Mouse (Mus musculus) liver, embryonic 13.5 days (tissue): ENCODE results near the gene Gm48552. TPM values are rescaled to one million over a fixed set of nuclear protein-coding genes. Genes with fewer than 3 reads are reported as not detected.

ENCODE experiments used
- ATAC-seq: fragments of 200-750 bp; cut with Nextera tagmentation; 2 replicates; pipeline ENCODE4 v1.8.0; 2017; ENCODE audit warnings: low read depth, mild to moderate bottlenecking, moderate number of reproducible peaks, moderate library complexity
- DNase-seq: peaks from one replicate; pipeline ENCODE4 v3.0.0; 2022
- H3K27ac ChIP-seq: fragments of 300-500 bp; sonication (generic); 2 replicates; pipeline ENCODE4 v1.5.1; 2015; ENCODE audit warnings: moderate library complexity, mild to moderate bottlenecking, inconsistent platforms
- H3K27me3 ChIP-seq: fragments of 300-500 bp; sonication (generic); 2 replicates; pipeline ENCODE4 v1.6.1; 2015; ENCODE audit warnings: mild to moderate bottlenecking, inconsistent platforms
- H3K36me3 ChIP-seq: fragments of 300-500 bp; sonication (generic); 2 replicates; pipeline ENCODE4 v1.6.1; 2015; ENCODE audit warnings: mild to moderate bottlenecking, inconsistent platforms
- H3K4me1 ChIP-seq: fragments of 300-500 bp; sonication (generic); replicated peaks from 2 replicates; pipeline ENCODE4 v1.6.1; 2015; ENCODE audit warnings: inconsistent platforms
- H3K4me2 ChIP-seq: fragments of 300-500 bp; sonication (generic); 2 replicates; pipeline ENCODE4 v1.6.1; 2015; ENCODE audit warnings: inconsistent platforms, mild to moderate bottlenecking, moderate library complexity
- H3K4me3 ChIP-seq: fragments of 300-500 bp; sonication (generic); replicated peaks from 2 replicates; pipeline ENCODE4 v1.5.1; 2015; ENCODE audit warnings: mild to moderate bottlenecking, inconsistent platforms
- H3K9ac ChIP-seq: fragments of 300-500 bp; sonication (generic); 2 replicates; pipeline ENCODE4 v1.6.1; 2015; ENCODE audit warnings: mild to moderate bottlenecking, inconsistent platforms
- H3K9me3 ChIP-seq: fragments of 300-500 bp; sonication (generic); replicated peaks from 2 replicates; pipeline ENCODE4 v1.6.1; 2016; ENCODE audit warnings: inconsistent platforms
- WGBS: fragments of 180-500 bp; shearing (Covaris S2); methylation state at CpG from one replicate; pipeline ENCODE4 v1.1.7; 2015; ENCODE audit not compliant: insufficient replicate concordance; 5-methylcytosine and 5-hydroxymethylcytosine counted together
- polyA plus RNA-seq: library from polyadenylated mRNA; unstranded; fragments of >200 nt; fragmentation: Nextera tagmentation; extraction: Ambion mirVana; gene quantifications from 2 replicates; pipeline ENCODE4 v1.2.1, GENCODE M21; 2015

Gm48552 gene
- polyA plus RNA-seq, 1 experiment from 2014 or later = 0.93 TPM

GRCm38 (mm10) chr10:81423476-81424245, 34.9 kb downstream of the Gm48552 start:
- H3K27ac ChIP-seq = peak overlapping the region; percentile 43; the same call in 1 of the 2 replicates
- H3K4me1 ChIP-seq = peaks cover 47% of the 10 kb centered on the region
- H3K4me2 ChIP-seq = no peak overlapping the region
- DNase-seq = no peak
- H3K4me3 ChIP-seq = no peak overlapping the region
- H3K36me3 ChIP-seq = no peaks in the 10 kb centered on the region
- H3K9ac ChIP-seq = no peak overlapping the region
- ATAC-seq = no peak
- WGBS = 38% methylated on average over 4 of the region's 4 CpGs
- H3K27me3 ChIP-seq = peaks cover 76% of the 10 kb centered on the region
- no peaks in the 10 kb centered on the region for H3K9me3 ChIP-seq

GRCm38 (mm10) chr10:81424246-81425051, 35.6 kb downstream of the Gm48552 start:
- DNase-seq (no peak), ATAC-seq (no peak)
- no peaks in the 10 kb centered on the region for H3K9me3 ChIP-seq
- peaks cover 84% of the 10 kb centered on the region for H3K27me3 ChIP-seq
- 0 out of 2 replicates have a peak overlapping the region, but pooled peaks have one; percentile 13 for H3K4me3 ChIP-seq
- H3K36me3 ChIP-seq = no peaks in the 10 kb centered on the region
- H3K4me1 ChIP-seq = peaks cover 45% of the 10 kb centered on the region
- H3K4me2 ChIP-seq = peak overlapping the region; percentile 67
- H3K27ac ChIP-seq = peak overlapping the region; percentile 43; the same call in 1 of the 2 replicates
- 11% methylated on average over 25 of the region's 25 CpGs for WGBS
- H3K9ac ChIP-seq = no peak overlapping the region

GRCm38 (mm10) chr10:81425236-81425850, 36.5 kb downstream of the Gm48552 start:
- Histone ChIP-seq H3K9ac (no peak overlapping the region), H3K4me3 (peak overlapping the region; percentile 58; the same call in 1 of the 2 replicates)
- WGBS = 44% methylated on average over 10 of the region's 10 CpGs

DNA sequence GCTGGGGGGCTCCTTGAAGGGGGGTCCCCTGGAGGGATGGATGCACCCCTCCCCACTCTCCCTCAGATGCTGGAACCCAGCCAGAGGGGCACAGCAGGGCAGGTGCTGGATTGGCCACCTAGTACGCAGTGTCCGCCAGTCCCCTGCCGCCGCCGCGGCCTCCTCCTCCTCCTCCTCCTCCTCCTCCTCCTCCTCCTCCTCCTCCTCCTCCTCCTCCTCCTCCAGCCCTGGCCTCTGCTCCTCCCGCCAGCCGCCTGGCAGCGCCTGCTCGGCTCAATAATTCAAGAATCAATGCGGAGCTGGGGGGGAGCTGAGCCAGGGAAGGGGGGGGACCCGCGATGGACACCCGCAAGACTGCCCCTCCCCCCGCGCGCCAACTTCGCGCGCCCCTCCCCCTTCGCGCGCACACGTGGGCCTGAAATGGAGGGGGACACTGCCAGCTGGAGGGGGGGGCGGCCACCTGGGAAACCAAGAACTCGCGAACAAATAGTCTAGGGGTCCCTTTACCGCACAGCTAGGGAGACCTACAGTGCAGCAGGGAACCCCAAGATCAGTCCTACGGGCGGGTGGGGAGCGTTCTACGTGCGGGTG, 37.4 kb downstream of the Gm48552 start:
- H3K9ac ChIP-seq = peak overlapping the region; percentile 62
- WGBS = 2% methylated on average over 22 of the region's 33 CpGs
- H3K4me1 ChIP-seq = peaks cover 50% of the 10 kb centered on the region
- peak overlapping the region; percentile 58 for H3K4me3 ChIP-seq
- DNase-seq (no peak), ATAC-seq (no peak)
- no peaks in the 10 kb centered on the region for H3K9me3 ChIP-seq
- peak overlapping the region; percentile 67 for H3K4me2 ChIP-seq
- no peaks in the 10 kb centered on the region for H3K36me3 ChIP-seq
- H3K27me3 ChIP-seq = peaks cover 96% of the 10 kb centered on the region
- no peak overlapping the region for H3K27ac ChIP-seq

More at GRCm38 (mm10) chr10:81425236-81425850, 36.5 kb downstream of the Gm48552 start:
- H3K27me3 ChIP-seq = peaks cover 93% of the 10 kb centered on the region
- no peak overlapping the region; the same call in 1 of the 2 replicates for H3K27ac ChIP-seq
- H3K36me3 ChIP-seq = no peaks in the 10 kb centered on the region
- DNase-seq = no peak
- H3K4me1 ChIP-seq = peaks cover 45% of the 10 kb centered on the region
- ATAC-seq = no peak
- peak overlapping the region; percentile 67 for H3K4me2 ChIP-seq
- H3K9me3 ChIP-seq = no peaks in the 10 kb centered on the region

DNA sequence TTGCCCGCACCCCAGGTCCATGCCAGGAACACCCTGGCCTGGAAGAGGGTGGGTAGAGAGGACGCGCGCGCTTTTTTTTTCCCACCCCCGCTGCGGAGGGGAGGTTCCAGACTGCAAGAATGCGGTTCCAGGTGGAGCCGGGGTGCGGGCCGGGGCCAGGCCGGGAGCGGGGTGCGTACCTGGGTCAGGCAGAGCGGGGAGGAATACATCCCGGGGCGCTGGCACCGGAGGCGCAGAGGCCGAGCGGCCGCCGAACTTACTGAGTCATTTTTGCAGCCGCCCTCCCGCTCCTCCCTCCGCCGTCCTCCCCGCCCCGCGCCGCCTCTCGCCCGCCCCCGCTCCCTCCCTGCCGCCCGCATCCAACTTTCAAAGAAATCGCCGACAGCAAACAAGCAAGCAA, 38.1 kb downstream of the Gm48552 start:
- ATAC-seq (no peak), DNase-seq (no peak)
- Histone ChIP-seq H3K9ac (peak overlapping the region; percentile 62), H3K36me3 (no peaks in the 10 kb centered on the region), H3K27ac (no peak overlapping the region; the same call in 1 of the 2 replicates), H3K4me1 (peaks cover 56% of the 10 kb centered on the region), H3K27me3 (peaks cover 97% of the 10 kb centered on the region), H3K9me3 (no peaks in the 10 kb centered on the region), H3K4me2 (peak overlapping the region; percentile 67), H3K4me3 (peak overlapping the region; percentile 58)
- 2% methylated on average over 30 of the region's 38 CpGs for WGBS

GRCm38 (mm10) chr10:81427327-81427726, 38.5 kb downstream of the Gm48552 start:
- 42% methylated on average over 3 of the region's 3 CpGs for WGBS
- ATAC-seq (no peak), DNase-seq (no peak)
- Histone ChIP-seq H3K27me3 (peaks cover 95% of the 10 kb centered on the region), H3K9me3 (no peaks in the 10 kb centered on the region), H3K4me1 (peaks cover 58% of the 10 kb centered on the region), H3K36me3 (no peaks in the 10 kb centered on the region), H3K9ac (no peak overlapping the region; the same call in 1 of the 2 replicates), H3K27ac (no peak overlapping the region), H3K4me3 (peak overlapping the region; percentile 58), H3K4me2 (peak overlapping the region; percentile 67)

- no peak overlapping the region for H3K4me3 ChIP-seq
- H3K36me3 ChIP-seq = no peaks in the 10 kb centered on the region
- H3K27ac ChIP-seq = no peak overlapping the region
- ATAC-seq (no peak), DNase-seq (no peak)
- H3K27me3 ChIP-seq = peaks cover 93% of the 10 kb centered on the region
- no peak overlapping the region for H3K4me2 ChIP-seq
- peaks cover 65% of the 10 kb centered on the region for H3K4me1 ChIP-seq
- no peak overlapping the region for H3K9ac ChIP-seq
- WGBS = 76% methylated on average over 8 of the region's 8 CpGs
- no peaks in the 10 kb centered on the region for H3K9me3 ChIP-seq
Measured at GRCm38 (mm10) chr10:81427804-81428506, 39.1 kb downstream of the Gm48552 start.

DNA sequence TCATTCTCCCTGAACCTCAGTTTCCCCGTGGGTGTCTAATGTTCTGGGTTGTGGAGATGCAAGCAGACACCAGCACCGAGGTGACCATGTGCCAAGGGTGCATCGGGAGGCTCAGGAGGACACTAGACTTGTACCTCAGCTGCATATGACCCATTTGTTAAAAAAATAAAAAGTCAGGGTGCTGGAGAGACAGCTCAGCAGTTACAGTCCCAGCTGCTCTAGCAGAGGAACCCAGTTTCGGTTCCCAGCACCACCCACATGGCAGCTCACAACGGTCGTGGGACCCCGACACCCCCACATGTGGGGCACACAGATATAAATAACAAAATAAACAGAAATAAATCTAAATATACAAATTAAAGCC, 39.7 kb downstream of the Gm48552 start:
- H3K9ac ChIP-seq = no peak overlapping the region
- H3K36me3 ChIP-seq = no peaks in the 10 kb centered on the region
- H3K4me2 ChIP-seq = no peak overlapping the region
- H3K4me1 ChIP-seq = peaks cover 70% of the 10 kb centered on the region
- WGBS = 68% methylated on average over 7 of the region's 7 CpGs
- no peak for ATAC-seq
- peaks cover 91% of the 10 kb centered on the region for H3K27me3 ChIP-seq
- H3K9me3 ChIP-seq = no peaks in the 10 kb centered on the region
- DNase-seq = no peak
- no peak overlapping the region for H3K27ac ChIP-seq
- H3K4me3 ChIP-seq = no peak overlapping the region

DNA sequence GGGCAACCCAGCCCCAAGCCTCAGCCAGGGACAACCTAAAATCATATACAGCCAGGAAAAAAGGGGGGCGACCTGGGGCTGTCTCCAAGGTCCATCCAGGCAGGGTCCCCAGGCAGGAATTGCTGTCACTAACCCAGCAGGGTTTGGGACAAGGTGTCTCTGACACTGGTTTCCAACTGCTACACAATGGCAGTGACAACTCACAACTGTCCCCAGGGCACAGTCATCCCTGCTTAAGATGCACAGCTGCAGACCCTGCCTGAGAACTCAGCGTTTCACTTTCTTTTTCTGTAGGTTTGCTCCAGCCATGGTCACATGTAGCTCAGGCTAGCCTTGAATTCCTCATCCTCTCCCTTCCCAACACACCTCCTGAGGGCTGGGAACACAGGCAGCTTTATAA, 40.3 kb downstream of the Gm48552 start:
- Histone ChIP-seq H3K9me3 (no peaks in the 10 kb centered on the region), H3K9ac (no peak overlapping the region), H3K4me2 (peak overlapping the region; percentile 97), H3K4me1 (peaks cover 76% of the 10 kb centered on the region), H3K4me3 (peak overlapping the region; percentile 4; the same call in 1 of the 2 replicates), H3K27me3 (peaks cover 85% of the 10 kb centered on the region), H3K36me3 (no peaks in the 10 kb centered on the region), H3K27ac (no peak overlapping the region)
- DNase-seq (no peak), ATAC-seq (no peak)
- 21% methylated on average over 2 of the region's 2 CpGs for WGBS

DNA sequence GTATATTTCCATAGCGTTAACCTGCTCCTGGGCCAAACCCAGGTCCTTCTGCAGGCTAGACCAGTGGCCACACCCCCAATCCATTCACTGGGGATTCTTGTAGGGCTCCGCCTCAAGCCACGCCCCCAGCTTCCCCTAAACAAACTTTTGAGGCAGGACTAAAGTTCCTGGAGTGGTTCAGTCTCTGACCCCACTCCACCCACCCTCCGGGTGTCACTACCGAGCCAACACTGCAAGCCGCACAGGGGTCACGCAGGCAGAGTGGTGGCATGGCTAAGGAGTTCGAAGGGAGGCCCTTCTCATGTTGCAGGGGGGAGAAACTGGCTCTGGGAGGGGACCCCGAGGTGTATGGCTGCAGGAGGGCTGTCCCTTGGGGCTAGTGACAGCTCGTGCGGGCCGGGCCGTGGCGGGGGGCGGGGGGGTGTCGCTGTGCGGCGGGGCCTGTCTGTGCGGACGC, 40.8 kb downstream of the Gm48552 start:
- Histone ChIP-seq H3K9ac (peak overlapping the region; percentile 76), H3K27me3 (peaks cover 80% of the 10 kb centered on the region), H3K9me3 (no peaks in the 10 kb centered on the region), H3K4me2 (peak overlapping the region; percentile 97), H3K4me1 (peaks cover 77% of the 10 kb centered on the region), H3K36me3 (no peaks in the 10 kb centered on the region), H3K27ac (peak overlapping the region; percentile 82), H3K4me3 (peak overlapping the region; percentile 76)
- WGBS = 0% methylated on average over 20 of the region's 20 CpGs
- ATAC-seq (peak; percentile 53), DNase-seq (peak; percentile 81)
